22 mouse cellular contexts compared by ENCODE assay signal in the genomic region with DNA sequence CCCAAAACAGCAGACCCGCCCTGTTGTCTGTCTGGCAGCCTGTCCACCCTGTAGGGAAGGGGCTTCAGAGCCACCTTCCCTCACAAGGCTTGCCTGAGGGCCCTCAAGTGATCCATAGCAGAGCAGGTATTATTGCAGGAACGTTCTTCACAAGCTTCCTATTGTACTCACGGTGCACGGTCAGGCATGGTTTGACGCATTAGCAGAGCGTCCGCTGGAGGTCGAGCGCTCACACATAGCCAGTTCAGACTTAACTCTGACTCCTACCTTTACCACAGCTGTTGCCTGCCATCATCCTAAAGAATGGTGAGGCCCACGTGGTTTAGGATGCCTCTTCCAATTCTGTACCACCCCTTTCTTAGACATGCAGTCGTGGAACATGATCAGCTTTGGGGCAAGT.
DNase-seq lines count a peak whose midpoint lies in the region; ATAC-seq and TF ChIP-seq lines count a peak whose summit lies in the region.
"Had no signal": no experiment of that assay in that cellular context is flagged by ENCODE, and none has a peak within 500 bp of the region (broad histone marks: within the 10 kb centered on the region; RNA-seq: fewer than 3 reads in every experiment).

No protein-coding gene starts in this region.

- peaks cover 5% of the 10 kb centered on the region; the same call in 1 of the 2 replicates for H3K9me3 ChIP-seq in embryonic facial prominence, embryonic 13.5 days
- 0 out of 2 replicates have a peak, but pooled peaks cover 4% of the 10 kb centered on the region for H3K9me3 ChIP-seq in embryonic facial prominence, embryonic 10.5 days
- peaks cover 10% of the 10 kb centered on the region for H3K9me3 ChIP-seq in kidney, embryonic 15.5 days (replicated peaks)
- H3K9me3 ChIP-seq in lung, embryonic 14.5 days (ENCODE audit: low read depth, low read length) = 0 out of 2 replicates have a peak, but pooled peaks cover 4% of the 10 kb centered on the region
- peaks cover 3% of the 10 kb centered on the region; the same call in 1 of the 2 replicates for H3K9me3 ChIP-seq in limb, embryonic 15.5 days
- H3K9me3 ChIP-seq: forebrain, embryonic 13.5 days; hindbrain, embryonic 13.5 days had no signal

- 47% methylated on average over 11 of the region's 11 CpGs for whole genome bisulfite sequencing in embryonic facial prominence, embryonic 13.5 days
- WGBS in embryonic facial prominence, embryonic 10.5 days = 60% methylated on average over 11 of the region's 11 CpGs
- whole genome bisulfite sequencing in kidney, embryonic 15.5 days = 41% methylated on average over 11 of the region's 11 CpGs
- 68% methylated on average over 11 of the region's 11 CpGs for WGBS in lung, embryonic 14.5 days
- WGBS in limb, embryonic 15.5 days = 58% methylated on average over 11 of the region's 11 CpGs

- H3K27ac ChIP-seq in embryonic facial prominence, embryonic 13.5 days = 0 out of 2 replicates have a peak overlapping the region, but pooled peaks have one; percentile 11
- H3K27ac ChIP-seq in embryonic facial prominence, embryonic 10.5 days (replicated peaks) = no peak overlapping the region
- 0 out of 2 replicates have a peak overlapping the region, but pooled peaks have one; percentile 9 for H3K27ac ChIP-seq in kidney, embryonic 15.5 days
- H3K27ac ChIP-seq in lung, embryonic 14.5 days (ENCODE audit: low read depth) = no peak overlapping the region
- peak overlapping the region; percentile 7; the same call in 1 of the 2 replicates for H3K27ac ChIP-seq in limb, embryonic 15.5 days
- H3K27ac ChIP-seq: forebrain, embryonic 13.5 days; gastrocnemius, adult 2 months; hindbrain, embryonic 13.5 days had no signal

- no peaks in the 10 kb centered on the region for H3K27me3 ChIP-seq in embryonic facial prominence, embryonic 13.5 days
- H3K27me3 ChIP-seq in embryonic facial prominence, embryonic 10.5 days (replicated peaks; ENCODE audit: low read depth, poor library complexity, severe bottlenecking) = no peaks in the 10 kb centered on the region; the same call in 1 of the 2 replicates
- no peaks in the 10 kb centered on the region for H3K27me3 ChIP-seq in kidney, embryonic 15.5 days
- no peaks in the 10 kb centered on the region for H3K27me3 ChIP-seq in lung, embryonic 14.5 days (ENCODE audit: insufficient read depth, low read length)
- H3K27me3 ChIP-seq in limb, embryonic 15.5 days = no peaks in the 10 kb centered on the region
- H3K27me3 ChIP-seq: forebrain, embryonic 13.5 days; Patski had no signal

- H3K36me3 ChIP-seq in embryonic facial prominence, embryonic 13.5 days = no peaks in the 10 kb centered on the region
- H3K36me3 ChIP-seq in embryonic facial prominence, embryonic 10.5 days (replicated peaks) = no peaks in the 10 kb centered on the region
- H3K36me3 ChIP-seq in kidney, embryonic 15.5 days = no peaks in the 10 kb centered on the region
- no peaks in the 10 kb centered on the region for H3K36me3 ChIP-seq in lung, embryonic 14.5 days (ENCODE audit: insufficient read depth)
- H3K36me3 ChIP-seq in limb, embryonic 15.5 days = no peaks in the 10 kb centered on the region
- H3K36me3 ChIP-seq: hindbrain, embryonic 13.5 days had no signal

- no peak overlapping the region for H3K4me2 ChIP-seq in embryonic facial prominence, embryonic 13.5 days
- H3K4me2 ChIP-seq in kidney, embryonic 15.5 days = no peak overlapping the region
- H3K4me2 ChIP-seq in lung, embryonic 14.5 days = no peak overlapping the region
- no peak overlapping the region for H3K4me2 ChIP-seq in limb, embryonic 15.5 days
- H3K4me2 ChIP-seq: forebrain, embryonic 13.5 days; hindbrain, embryonic 13.5 days had no signal

- peaks cover 45% of the 10 kb centered on the region for H3K4me1 ChIP-seq in embryonic facial prominence, embryonic 13.5 days
- peaks cover 19% of the 10 kb centered on the region for H3K4me1 ChIP-seq in embryonic facial prominence, embryonic 10.5 days
- peaks cover 39% of the 10 kb centered on the region for H3K4me1 ChIP-seq in kidney, embryonic 15.5 days
- peaks cover 18% of the 10 kb centered on the region for H3K4me1 ChIP-seq in lung, embryonic 14.5 days (ENCODE audit: insufficient read depth)
- peaks cover 33% of the 10 kb centered on the region for H3K4me1 ChIP-seq in limb, embryonic 15.5 days
- H3K4me1 ChIP-seq: forebrain, embryonic 13.5 days had no signal

- no peak for DNase-seq in embryonic facial prominence, embryonic 10.5 days (ENCODE audit: low spot score)
- no peak for DNase-seq in kidney, postnatal 10 days
- no peak for DNase-seq in lung, embryonic 14.5 days
- no peak for DNase-seq in lung, postnatal 14 days
- no peak for DNase-seq in layer of hippocampus, adult 9-11 months
- DNase-seq: adrenal gland, postnatal 14 days; B cell, adult 2 months; cerebellum, adult 11-12 months; cerebellum, adult 9-10 months; cerebellum, postnatal 25 days; forebrain, postnatal 0 days; gastrocnemius, adult 2 months; gastrocnemius, postnatal 25 days; heart, postnatal 10 days; heart, postnatal 4 days had no signal

- TF ChIP-seq CTCF in lung, embryonic 14.5 days (IDR thresholded peaks at IDR 0.05; ENCODE audit: low read depth) = no peak

- no peak overlapping the region for H3K9ac ChIP-seq in embryonic facial prominence, embryonic 13.5 days
- H3K9ac ChIP-seq in kidney, embryonic 15.5 days = no peak overlapping the region
- H3K9ac ChIP-seq in lung, embryonic 14.5 days = no peak overlapping the region
- no peak overlapping the region for H3K9ac ChIP-seq in limb, embryonic 15.5 days
- H3K9ac ChIP-seq: forebrain, embryonic 13.5 days; forebrain, postnatal 0 days; hindbrain, embryonic 13.5 days had no signal

- no peak for ATAC-seq in embryonic facial prominence, embryonic 13.5 days (ENCODE audit: insufficient number of reproducible peaks, insufficient read depth, low FRiP score, low TSS enrichment, low read depth)
- peak; percentile 61; the same call in 1 of the 2 replicates for ATAC-seq in kidney, embryonic 15.5 days (replicated peaks; ENCODE audit: low FRiP score)
- 0 out of 2 replicates have a peak, but pooled peaks have one; percentile 4 for ATAC-seq in lung, embryonic 14.5 days (ENCODE audit: insufficient read depth)
- no peak for ATAC-seq in limb, embryonic 15.5 days (ENCODE audit: insufficient number of reproducible peaks, low FRiP score, low TSS enrichment, low read depth)
- ATAC-seq: activated CD4-positive, CD25-positive, alpha-beta regulatory T cell, adult 4 months; forebrain, embryonic 13.5 days; forebrain, postnatal 0 days; Patski had no signal

- H3K4me3 ChIP-seq in embryonic facial prominence, embryonic 13.5 days = no peak overlapping the region
- H3K4me3 ChIP-seq in embryonic facial prominence, embryonic 10.5 days = no peak overlapping the region
- no peak overlapping the region for H3K4me3 ChIP-seq in kidney, embryonic 15.5 days (replicated peaks)
- H3K4me3 ChIP-seq in lung, embryonic 14.5 days (ENCODE audit: low read depth, low read length) = no peak overlapping the region
- H3K4me3 ChIP-seq in limb, embryonic 15.5 days = no peak overlapping the region
- H3K4me3 ChIP-seq: forebrain, embryonic 13.5 days; gastrocnemius, adult 2 months; hindbrain, embryonic 13.5 days had no signal

Comparison
In these comparisons a context has a peak if more than half of its experiments do, and no peak if none do; other contexts are left out.
1. H3K27ac ChIP-seq: peak in embryonic facial prominence, embryonic 13.5 days (single experiment), kidney, embryonic 15.5 days (single experiment) and limb, embryonic 15.5 days (single experiment); none in embryonic facial prominence, embryonic 10.5 days (single experiment) and lung, embryonic 14.5 days (single experiment).
2. ATAC-seq: peak in kidney, embryonic 15.5 days (single experiment) and lung, embryonic 14.5 days (single experiment); none in embryonic facial prominence, embryonic 13.5 days (single experiment) and limb, embryonic 15.5 days (single experiment).